Mouse (Mus musculus): ENCODE measurements around the gene Sp7.

Sp7 gene

DNA sequence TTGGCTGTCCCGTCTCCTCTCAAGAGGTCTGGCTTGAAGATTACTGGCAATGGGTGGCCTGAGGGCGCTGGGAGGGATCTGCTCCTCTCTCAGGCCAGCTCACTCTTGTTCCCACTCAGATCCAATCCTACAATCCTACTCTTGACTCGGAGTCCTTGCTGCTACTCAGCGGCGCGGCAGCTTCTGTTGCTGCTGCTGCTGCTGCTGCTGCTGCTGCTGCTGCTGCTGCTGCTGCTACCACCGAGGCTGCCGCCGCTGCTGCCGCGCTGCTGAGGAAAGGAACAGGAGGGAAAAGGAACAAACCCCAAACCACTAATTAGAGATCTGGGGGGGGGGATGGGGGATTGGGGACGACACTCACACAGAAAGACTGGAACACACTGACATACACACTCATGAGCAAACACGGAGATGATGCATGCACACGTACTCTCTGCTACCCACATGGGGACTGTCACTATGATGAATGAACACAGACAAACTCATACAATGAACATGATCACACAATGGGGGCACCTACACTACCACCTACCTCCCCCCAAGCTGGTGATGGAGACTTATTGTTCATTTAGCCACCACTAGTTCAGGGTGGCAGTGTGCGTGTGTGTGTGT is at the start of gene Sp7:
Gene Sp7 (minus strand): TSS at position 450 of the 612 bp plus-strand sequence.
- in situ Hi-C loops (cut with MboI; ENCODE audit: low pct_unique_long_range_greater_than_20kb in 1 of 2, low sequenced_read_pairs in 2 of 2, unreplicated experiment in 1 of 2): no loop called here

- in situ Hi-C loops (cut with MboI; ENCODE audit: low pct_unique_long_range_greater_than_20kb in 1 of 2, low sequenced_read_pairs in 2 of 2, unreplicated experiment in 1 of 2): no loop called here
Measured at GRCm38 (mm10) chr15:102413687-102414086, 46.7 kb upstream of the Sp7 start.

- in situ Hi-C loops (cut with MboI; ENCODE audit: low pct_unique_long_range_greater_than_20kb in 1 of 2, low sequenced_read_pairs in 2 of 2, unreplicated experiment in 1 of 2): no loop called here
Measured at GRCm38 (mm10) chr15:102411077-102411476, 44.1 kb upstream of the Sp7 start.

DNA sequence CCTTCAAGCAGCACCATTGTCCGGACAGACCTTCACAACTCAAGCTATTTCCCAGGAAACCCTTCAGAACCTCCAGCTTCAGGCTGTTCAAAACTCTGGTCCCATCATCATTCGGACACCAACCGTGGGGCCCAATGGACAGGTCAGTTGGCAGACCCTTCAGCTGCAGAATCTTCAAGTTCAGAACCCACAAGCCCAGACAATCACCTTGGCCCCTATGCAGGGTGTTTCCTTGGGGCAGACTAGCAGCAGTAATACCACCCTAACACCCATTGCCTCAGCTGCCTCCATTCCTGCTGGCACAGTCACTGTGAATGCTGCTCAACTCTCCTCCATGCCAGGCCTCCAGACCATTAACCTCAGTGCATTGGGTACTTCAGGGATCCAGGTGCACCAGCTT is 42.3 kb upstream of the Sp7 start:
- in situ Hi-C loops (cut with MboI; ENCODE audit: low pct_unique_long_range_greater_than_20kb in 1 of 2, low sequenced_read_pairs in 2 of 2, unreplicated experiment in 1 of 2): no loop called here

DNA sequence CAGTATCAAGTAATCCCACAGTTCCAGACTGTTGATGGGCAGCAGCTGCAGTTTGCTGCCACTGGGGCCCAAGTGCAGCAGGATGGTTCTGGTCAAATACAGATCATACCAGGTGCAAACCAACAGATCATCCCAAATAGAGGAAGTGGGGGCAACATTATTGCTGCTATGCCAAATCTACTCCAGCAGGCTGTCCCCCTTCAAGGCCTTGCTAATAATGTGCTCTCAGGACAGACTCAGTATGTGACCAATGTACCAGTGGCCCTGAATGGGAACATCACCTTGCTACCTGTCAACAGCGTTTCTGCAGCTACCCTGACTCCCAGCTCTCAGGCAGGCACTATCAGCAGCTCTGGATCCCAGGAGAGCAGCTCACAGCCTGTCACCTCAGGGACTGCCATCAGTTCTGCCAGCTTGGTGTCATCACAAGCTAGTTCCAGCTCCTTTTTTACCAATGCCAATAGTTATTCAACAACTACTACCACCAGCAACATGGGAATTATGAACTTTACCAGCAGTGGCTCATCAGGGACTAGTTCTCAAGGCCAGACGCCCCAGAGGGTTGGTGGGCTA is 41.7 kb upstream of the Sp7 start:
- in situ Hi-C loops (cut with MboI; ENCODE audit: low pct_unique_long_range_greater_than_20kb in 1 of 2, low sequenced_read_pairs in 2 of 2, unreplicated experiment in 1 of 2): no loop called here

- in situ Hi-C loops (cut with MboI; ENCODE audit: low pct_unique_long_range_greater_than_20kb in 1 of 2, low sequenced_read_pairs in 2 of 2, unreplicated experiment in 1 of 2): no loop called here
Measured at GRCm38 (mm10) chr15:102407681-102408557, 40.9 kb upstream of the Sp7 start.

DNA sequence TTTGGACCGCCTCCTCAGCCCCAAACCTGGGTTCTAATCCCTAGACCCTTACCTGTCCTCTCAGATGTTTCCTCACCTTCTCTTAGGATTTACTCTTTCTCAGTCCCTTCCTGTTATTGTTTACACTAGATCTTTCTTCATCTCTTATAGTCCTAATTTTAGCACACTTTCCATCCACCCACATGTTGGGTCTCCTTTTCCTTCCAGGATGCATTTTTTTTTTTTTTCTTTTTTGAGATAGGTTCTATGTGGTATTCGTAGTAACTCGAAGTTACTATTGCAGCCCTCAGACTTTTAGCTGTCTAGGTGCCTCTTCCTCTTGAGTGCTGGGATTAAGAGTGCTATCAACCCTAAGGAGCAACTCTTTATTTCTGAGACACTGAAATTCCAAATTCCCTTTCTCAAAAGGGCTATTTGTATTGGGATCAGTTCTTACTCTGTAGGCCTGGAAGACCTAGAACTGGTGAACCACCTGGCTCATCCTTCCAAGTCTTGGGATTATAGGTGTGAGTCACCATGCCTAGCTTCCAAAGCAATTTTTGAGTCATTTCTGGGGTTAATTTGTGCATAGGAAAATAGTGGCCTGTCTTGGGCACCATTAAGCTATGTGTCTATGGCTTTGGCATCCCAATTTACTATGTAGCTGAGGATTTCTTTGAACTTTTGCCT is 40.1 kb upstream of the Sp7 start:
- in situ Hi-C loops (cut with MboI; ENCODE audit: low pct_unique_long_range_greater_than_20kb in 1 of 2, low sequenced_read_pairs in 2 of 2, unreplicated experiment in 1 of 2): no loop called here

DNA sequence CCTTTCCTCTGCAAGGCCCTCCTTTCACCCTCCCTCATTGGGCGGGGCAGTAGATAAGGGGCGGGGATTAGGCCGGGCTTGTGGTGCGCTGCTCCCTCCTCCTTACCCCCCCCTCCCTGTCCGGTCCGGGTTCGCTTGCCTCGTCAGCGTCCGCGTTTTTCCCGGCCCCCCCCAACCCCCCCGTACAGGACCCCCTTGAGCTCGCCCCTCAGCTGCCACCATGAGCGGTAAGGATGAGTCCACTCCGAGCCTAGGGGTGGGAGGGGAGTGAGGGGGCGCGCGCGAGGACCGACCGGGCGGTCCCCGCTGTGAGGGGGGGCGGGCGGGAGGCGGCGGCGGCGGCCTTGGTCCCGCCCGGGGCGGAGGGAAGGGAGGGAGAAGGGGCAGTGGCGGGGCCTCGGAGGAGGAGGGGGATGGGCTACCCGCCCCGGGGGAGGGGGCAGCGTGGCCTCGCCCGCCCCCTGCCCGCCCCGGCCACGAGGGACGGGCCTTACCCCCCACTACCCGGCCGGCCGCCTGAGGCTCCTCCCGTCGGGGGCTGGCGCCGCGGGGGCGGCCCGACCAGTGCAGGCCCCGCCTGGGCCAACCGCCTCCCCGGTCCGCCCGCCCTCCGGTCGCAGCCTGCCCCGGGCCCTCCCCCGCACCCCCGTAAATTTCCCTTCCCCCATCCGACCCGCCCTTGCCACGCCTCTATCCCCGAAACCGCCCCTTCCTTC is 39.4 kb upstream of the Sp7 start:
- in situ Hi-C loops (cut with MboI; ENCODE audit: low pct_unique_long_range_greater_than_20kb in 1 of 2, low sequenced_read_pairs in 2 of 2, unreplicated experiment in 1 of 2): no loop called here

- in situ Hi-C loops (cut with MboI; ENCODE audit: low pct_unique_long_range_greater_than_20kb in 1 of 2, low sequenced_read_pairs in 2 of 2, unreplicated experiment in 1 of 2): no loop called here
Measured at GRCm38 (mm10) chr15:102405489-102406195, 38.7 kb upstream of the Sp7 start, which contains the start of gene Sp1. Gene Sp1 (plus strand): TSS chr15:102406143.

DNA sequence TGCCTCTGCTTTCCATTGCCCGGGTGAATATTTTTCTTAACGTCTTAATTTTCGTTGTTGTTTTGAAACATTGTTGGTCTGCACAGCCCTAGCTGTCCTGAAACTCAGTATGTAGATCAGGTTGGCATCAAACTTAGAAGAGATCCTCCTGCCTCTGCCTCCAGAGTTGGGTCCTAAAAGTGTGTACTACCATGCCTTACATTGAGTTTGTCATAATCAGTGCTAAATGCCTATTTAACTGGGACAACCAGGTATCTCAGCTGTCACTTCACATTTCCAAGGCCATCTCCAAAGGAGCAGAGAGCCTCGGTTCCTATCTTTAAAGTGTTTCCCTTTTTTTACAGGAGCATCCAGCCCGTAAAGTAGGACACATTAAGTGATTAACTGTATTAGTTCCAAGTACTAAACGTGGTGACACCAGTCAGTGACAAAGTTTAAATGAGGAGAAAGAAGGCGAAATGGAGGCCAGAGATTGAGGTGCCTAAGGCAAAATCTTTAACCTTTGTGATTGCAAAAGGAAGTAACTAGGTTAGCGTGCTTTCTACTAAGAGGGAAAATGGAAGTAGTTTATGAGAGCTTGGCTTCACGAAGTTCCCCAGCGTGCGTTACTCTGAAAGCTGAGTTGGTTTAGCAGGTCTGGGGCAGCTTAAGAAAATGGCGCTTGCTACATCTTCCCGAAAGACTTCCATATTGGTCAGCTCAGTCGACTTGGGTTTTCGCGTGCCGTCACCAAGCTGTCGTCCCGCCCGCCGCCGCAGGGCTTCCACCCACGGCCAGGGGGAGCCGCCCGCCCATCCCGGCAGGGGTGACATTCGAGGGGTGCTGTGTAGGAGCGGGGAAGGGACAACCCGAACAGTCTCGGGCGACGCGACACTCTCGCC is 37.9 kb upstream of the Sp7 start:
- in situ Hi-C loops (cut with MboI; ENCODE audit: low pct_unique_long_range_greater_than_20kb in 1 of 2, low sequenced_read_pairs in 2 of 2, unreplicated experiment in 1 of 2): no loop called here

DNA sequence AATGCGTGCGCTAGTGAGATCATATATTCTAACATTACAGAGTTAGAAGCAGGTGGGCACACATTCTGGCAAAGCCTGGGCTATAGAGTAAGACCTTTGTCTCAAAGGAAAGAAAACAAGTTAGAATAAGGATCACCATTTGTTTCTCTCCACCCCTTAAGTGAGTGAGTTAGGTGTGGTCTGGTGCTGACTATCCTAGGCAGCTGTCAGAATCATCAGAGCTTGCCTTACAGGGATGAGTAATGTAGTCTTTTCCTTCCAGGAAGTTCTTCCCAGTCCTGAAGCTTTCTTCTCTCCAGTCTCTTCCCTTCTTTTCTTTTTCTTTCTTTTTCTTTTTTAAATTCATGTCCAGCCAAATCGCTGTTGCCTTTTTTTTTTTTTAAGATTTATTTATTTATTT is 35.2 kb upstream of the Sp7 start:
- in situ Hi-C loops (cut with MboI; ENCODE audit: low pct_unique_long_range_greater_than_20kb in 1 of 2, low sequenced_read_pairs in 2 of 2, unreplicated experiment in 1 of 2): no loop called here

GRCm38 (mm10) chr15:102401278-102401677 is 34.3 kb upstream of the Sp7 start:
- in situ Hi-C loops (cut with MboI; ENCODE audit: low pct_unique_long_range_greater_than_20kb in 1 of 2, low sequenced_read_pairs in 2 of 2, unreplicated experiment in 1 of 2): no loop called here

- in situ Hi-C loops (cut with MboI; ENCODE audit: low pct_unique_long_range_greater_than_20kb in 1 of 2, low sequenced_read_pairs in 2 of 2, unreplicated experiment in 1 of 2): no loop called here
Measured at GRCm38 (mm10) chr15:102400476-102401045, 33.6 kb upstream of the Sp7 start.

DNA sequence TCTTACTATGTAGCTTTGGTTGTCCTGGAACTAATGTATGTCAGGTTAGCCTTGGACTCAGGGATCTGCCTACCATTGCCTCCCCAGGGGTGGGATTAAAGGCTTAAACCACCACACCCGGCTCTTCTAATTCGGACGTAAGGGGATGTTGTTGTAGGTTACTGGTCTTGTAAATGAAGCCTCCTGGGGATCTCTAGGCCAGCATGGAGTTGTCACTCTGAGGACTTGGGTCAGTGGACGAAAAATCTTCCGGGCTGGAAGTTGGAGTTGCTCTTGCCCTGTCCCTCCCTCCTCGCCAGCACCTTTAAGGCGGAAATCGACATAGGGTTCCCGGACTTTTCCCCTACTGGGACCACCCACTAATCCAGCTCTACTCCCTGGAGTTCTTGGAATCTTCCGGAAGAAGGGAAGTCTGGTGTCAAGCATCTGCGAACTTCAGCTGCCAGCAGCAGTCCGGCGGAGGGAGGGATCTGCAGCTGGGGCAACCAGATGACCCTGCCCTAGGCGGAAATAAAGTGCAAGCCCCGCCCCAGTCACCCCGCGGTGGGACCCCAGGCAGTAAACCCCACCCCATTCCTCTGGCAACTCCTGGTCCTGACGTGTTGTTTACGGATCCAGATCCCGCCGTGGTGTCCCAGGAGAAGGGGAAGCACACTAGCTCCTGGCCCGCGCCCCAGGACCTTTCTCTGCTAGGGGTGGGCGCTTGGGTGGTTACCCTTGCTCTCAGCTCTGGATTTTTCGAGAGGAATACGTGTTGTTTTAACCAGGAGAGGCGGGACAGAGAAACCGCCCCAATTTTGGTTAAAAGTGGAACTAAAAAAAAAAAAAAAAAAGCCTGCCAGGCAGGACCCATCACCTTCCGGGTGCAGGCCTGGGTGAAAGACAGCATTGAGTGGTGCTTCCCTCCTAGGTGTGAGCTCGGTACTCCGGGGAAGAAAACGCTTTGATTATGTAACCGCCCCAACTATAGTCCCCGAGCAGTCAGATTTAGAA is 32.5 kb upstream of the Sp7 start:
- in situ Hi-C loops (cut with MboI; ENCODE audit: low pct_unique_long_range_greater_than_20kb in 1 of 2, low sequenced_read_pairs in 2 of 2, unreplicated experiment in 1 of 2): no loop called here

- in situ Hi-C loops (cut with MboI; ENCODE audit: low pct_unique_long_range_greater_than_20kb in 1 of 2, low sequenced_read_pairs in 2 of 2, unreplicated experiment in 1 of 2): no loop called here
Measured at GRCm38 (mm10) chr15:102398629-102399028, 31.6 kb upstream of the Sp7 start.

GRCm38 (mm10) chr15:102395061-102395460 is 28.1 kb upstream of the Sp7 start:
- in situ Hi-C loops (cut with MboI; ENCODE audit: low pct_unique_long_range_greater_than_20kb in 1 of 2, low sequenced_read_pairs in 2 of 2, unreplicated experiment in 1 of 2): no loop called here

Data from mouse embryonic stem cell (cell line).